Mouse (Mus musculus): ENCODE results near the gene Piwil4.

DNA sequence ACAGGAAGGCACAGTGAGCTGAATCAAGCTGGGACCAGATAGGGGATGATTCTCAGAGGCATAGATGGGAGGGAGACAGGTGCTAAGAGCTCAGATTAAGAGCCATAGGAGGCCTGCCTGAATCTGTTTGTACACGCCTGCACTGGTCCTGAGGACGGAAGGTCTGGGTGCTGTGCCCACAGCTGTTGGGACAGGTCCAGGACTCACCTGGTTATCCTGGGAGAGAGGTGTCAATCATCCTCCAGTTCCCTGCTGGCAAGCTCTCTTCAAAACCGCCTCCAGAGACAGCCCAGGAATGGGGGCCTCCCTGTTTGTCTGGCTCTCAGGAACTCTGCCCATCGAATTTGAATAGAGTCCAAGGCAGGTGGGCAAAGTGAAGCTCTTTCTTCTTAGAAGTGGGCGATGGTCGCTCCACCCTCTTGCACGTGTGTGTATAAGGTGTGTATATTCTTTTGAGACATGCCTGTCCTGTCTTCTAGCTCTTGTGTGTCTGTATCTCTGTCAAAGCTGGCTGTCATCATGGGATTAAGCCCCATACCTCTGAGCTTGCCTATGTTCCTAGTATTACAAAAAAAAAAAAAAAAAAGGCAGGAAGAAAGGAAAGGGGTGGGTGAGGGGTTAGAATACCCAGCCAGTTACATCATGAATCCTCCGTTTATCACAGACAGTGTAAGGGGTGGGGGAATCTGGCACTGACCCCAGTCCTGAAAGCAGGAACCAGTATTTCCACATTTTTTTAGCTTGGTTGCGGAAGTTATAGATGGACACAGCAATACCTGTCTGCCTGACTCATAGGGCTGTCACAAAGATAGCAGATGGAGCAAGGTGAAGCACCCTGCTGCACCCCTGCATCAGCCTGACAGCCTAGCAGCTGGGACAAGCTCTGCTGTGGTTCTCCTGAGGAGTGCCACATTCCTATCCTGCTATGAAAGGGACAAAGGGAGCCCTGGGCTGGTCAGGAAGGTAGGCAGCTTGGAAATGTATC is 64.5 kb downstream of the Piwil4 start:
- TF ChIP-seq GATA1 (IDR thresholded peaks at IDR 0.05; ENCODE audit: borderline replicate concordance, low read length): no peak
- TF ChIP-seq FLI1 (IDR thresholded peaks at IDR 0.05; ENCODE audit: low read length): no peak

Measured in megakaryocyte, embryonic 14.5 days (primary cell).